Mouse (Mus musculus): ENCODE data around the gene Speer4e. TPM values are rescaled to one million over a fixed set of nuclear protein-coding genes. Genes with fewer than 3 reads are reported as not detected.
"Not testable (repeated sequence)": the region's sequence is repeated elsewhere in the genome, so short reads cannot be mapped to it uniquely, and the experiment has no call there.

Speer4e gene
- total RNA-seq, 2 experiments from 2014 or later: not detected

- intact Hi-C loops (cut with DNase I); DNase-seq (ENCODE audit: low spot score in 2 of 2): not testable (repeated sequence)
Measured at GRCm38 (mm10) chr5:14903539-14903938, 34.7 kb downstream of the Speer4e start.

- intact Hi-C loops (cut with DNase I): no loop called here
- no peak for DNase-seq (ENCODE audit: low spot score in 2 of 2)
Measured at GRCm38 (mm10) chr5:14892242-14892641, 46.0 kb downstream of the Speer4e start.

- DNase-seq (ENCODE audit: low spot score in 2 of 2); intact Hi-C loops (cut with DNase I): not testable (repeated sequence)
Measured at GRCm38 (mm10) chr5:14885291-14885690, 52.9 kb downstream of the Speer4e start.

Other genes starting within 250 kb of the Speer4e start
- gene Gm9758, start 23.5 kb downstream of the Speer4e start, total RNA-seq (2021): not detected
- gene Gm10354, start 40.5 kb upstream of the Speer4e start, total RNA-seq (2021): not detected
- not detected for gene Gm17019, start 94.6 kb upstream of the Speer4e start, total RNA-seq (2021)